Mouse (Mus musculus): ENCODE results near the gene Psmg1. TPM values are rescaled to one million over a fixed set of nuclear protein-coding genes. Genes with fewer than 3 reads are reported as not detected.
A peak's percentile ranks its signal among the peaks of the same experiment; 100 is the strongest.
"Not testable (repeated sequence)": the region's sequence is repeated elsewhere in the genome, so short reads cannot be mapped to it uniquely, and the experiment has no call there.

The Psmg1 gene
- polyA plus RNA-seq, 1 experiment from 2014 or later = 58.0 TPM

DNA sequence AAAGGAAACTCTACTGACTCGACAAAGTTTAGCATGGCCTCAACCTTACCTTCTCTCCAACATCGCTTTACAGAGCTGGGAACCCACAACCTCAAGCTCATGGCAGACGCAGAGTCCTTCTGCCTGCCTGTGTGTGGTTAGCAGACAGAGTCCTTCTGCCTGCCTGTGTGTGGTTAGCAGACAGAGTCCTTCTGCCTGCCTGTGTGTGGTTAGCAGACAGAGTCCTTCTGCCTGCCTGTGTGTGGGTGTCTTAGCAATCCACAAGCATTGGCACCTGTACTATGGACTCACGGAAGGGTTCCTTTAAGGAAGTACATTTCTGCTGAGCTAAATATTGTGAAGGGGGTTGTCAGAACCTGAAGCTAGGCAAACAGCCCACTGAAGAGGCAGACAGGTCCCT lies 3.8 kb upstream of the Psmg1 start:
- H3K36me3 ChIP-seq = peaks cover 55% of the 10 kb centered on the region
- not testable (repeated sequence) for H3K27ac ChIP-seq; ATAC-seq; H3K4me2 ChIP-seq (replicated peaks); H3K9ac ChIP-seq (replicated peaks); H3K27me3 ChIP-seq; H3K4me3 ChIP-seq (replicated peaks); H3K9me3 ChIP-seq
- H3K4me1 ChIP-seq (replicated peaks) = peaks cover 15% of the 10 kb centered on the region
- WGBS = 94% methylated on average over 4 of the region's 4 CpGs

DNA sequence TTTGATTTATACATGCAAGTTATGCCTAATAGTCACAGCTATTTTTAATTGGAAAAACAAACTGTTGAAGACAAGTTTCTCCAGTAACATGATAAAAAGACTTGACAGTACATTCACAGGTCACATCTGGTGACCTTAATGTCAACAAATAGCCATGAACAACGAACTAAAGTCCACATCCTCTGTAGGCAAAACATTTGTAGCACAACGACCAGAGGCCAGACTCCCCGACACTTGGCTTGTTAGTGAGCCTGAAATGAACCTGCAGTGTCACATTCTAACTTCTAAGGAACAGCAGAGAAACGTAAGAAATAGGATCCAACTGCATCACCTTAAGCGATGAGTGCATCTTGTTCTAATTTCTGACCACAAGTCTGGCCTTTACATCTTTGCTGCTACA lies 1.8 kb upstream of the Psmg1 start:
- no peak overlapping the region for H3K27ac ChIP-seq
- peaks cover 55% of the 10 kb centered on the region for H3K36me3 ChIP-seq
- ATAC-seq = no peak
- WGBS = 88% methylated on average over 5 of the region's 5 CpGs
- no peak overlapping the region for H3K9ac ChIP-seq (replicated peaks)
- no peaks in the 10 kb centered on the region for H3K9me3 ChIP-seq
- H3K4me3 ChIP-seq (replicated peaks) = no peak overlapping the region
- H3K4me2 ChIP-seq (replicated peaks) = no peak overlapping the region
- no peaks in the 10 kb centered on the region for H3K27me3 ChIP-seq
- peaks cover 15% of the 10 kb centered on the region for H3K4me1 ChIP-seq (replicated peaks)

DNA sequence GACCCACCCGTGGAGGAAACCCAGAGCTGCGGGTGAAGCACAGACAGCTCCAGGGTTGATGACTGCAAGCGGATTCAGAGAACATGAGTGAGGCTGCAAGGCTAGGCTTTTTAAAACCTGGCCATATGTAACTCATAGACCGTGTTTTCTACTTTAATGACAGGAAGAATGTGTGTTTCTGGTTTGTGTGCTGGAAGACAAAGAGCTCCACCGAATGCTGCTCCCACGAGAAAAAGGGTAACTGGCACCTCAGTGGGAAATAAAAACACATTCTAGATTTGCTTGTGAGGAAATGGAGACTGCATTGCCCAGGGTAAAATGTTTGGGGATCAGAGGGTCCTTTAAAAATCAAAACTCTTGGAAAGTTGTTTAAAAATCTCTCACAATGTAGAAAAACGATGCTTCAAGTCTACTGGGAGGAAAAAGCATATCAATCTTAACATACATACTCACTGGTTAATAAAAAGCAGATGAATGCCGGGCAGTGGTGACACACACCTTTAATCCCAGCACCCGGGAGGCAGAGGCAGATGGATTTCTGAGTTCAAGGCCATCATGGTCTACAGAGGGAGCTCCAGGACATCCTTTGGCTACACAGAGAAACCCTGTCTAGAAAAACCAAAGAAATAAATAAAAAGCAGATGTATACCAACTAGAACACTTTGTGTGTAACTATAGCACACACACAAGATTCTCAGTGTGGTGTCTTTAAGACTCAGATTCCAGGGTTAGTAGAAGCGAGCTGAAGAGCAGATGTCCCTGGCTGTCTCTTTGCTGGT lies 551 bp upstream of the Psmg1 start:
- Histone ChIP-seq H3K36me3 (peaks cover 52% of the 10 kb centered on the region), H3K9ac (replicated peaks) (peak overlapping the region; percentile 79), H3K4me3 (replicated peaks) (peak overlapping the region; percentile 82), H3K4me2 (replicated peaks) (peak overlapping the region; percentile 72), H3K27me3 (no peaks in the 10 kb centered on the region), H3K27ac (peak overlapping the region; percentile 88), H3K9me3 (no peaks in the 10 kb centered on the region), H3K4me1 (replicated peaks) (peaks cover 15% of the 10 kb centered on the region)
- 8% methylated on average over 10 of the region's 10 CpGs for WGBS
- ATAC-seq = no peak

DNA sequence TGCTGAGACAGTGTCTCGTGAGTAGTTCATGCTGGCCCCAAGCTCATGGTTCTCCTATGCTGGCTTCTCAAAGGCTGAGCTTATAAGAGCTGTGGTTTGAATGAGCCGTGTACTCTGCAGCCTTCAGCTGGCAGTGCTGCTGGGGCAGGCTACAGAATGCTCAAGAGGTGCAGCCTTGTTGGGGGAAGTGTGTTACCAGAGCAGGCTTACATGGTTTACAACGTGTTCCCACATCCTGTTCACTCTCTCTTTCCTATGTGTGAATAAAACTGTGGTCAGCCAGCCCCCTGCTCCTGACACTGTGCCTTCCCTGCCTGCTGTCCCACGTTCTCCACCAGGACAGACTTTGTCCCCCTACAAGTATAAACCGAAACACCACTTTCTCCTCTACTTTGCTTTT lies 5.8 kb downstream of the Psmg1 start:
- H3K27me3 ChIP-seq = no peaks in the 10 kb centered on the region
- no peak for ATAC-seq
- H3K36me3 ChIP-seq = peaks cover 60% of the 10 kb centered on the region
- H3K4me3 ChIP-seq (replicated peaks) = no peak overlapping the region
- peaks cover 3% of the 10 kb centered on the region for H3K4me1 ChIP-seq (replicated peaks)
- no peak overlapping the region for H3K9ac ChIP-seq (replicated peaks)
- 86% methylated on average over 5 of the region's 5 CpGs for WGBS
- no peak overlapping the region for H3K27ac ChIP-seq
- H3K4me2 ChIP-seq (replicated peaks) = no peak overlapping the region
- H3K9me3 ChIP-seq = no peaks in the 10 kb centered on the region

GRCm38 (mm10) chr16:95983601-95984000 lies 7.2 kb downstream of the Psmg1 start:
- no peaks in the 10 kb centered on the region for H3K4me1 ChIP-seq (replicated peaks)
- H3K9me3 ChIP-seq = no peaks in the 10 kb centered on the region
- ATAC-seq = no peak
- H3K27ac ChIP-seq = no peak overlapping the region
- no peak overlapping the region for H3K4me2 ChIP-seq (replicated peaks)
- 88% methylated on average over 7 of the region's 7 CpGs for WGBS
- peaks cover 68% of the 10 kb centered on the region for H3K36me3 ChIP-seq
- no peak overlapping the region for H3K9ac ChIP-seq (replicated peaks)
- no peaks in the 10 kb centered on the region for H3K27me3 ChIP-seq
- no peak overlapping the region for H3K4me3 ChIP-seq (replicated peaks)

- WGBS = 93% methylated on average over 2 of the region's 2 CpGs
- Histone ChIP-seq H3K4me1 (replicated peaks) (no peaks in the 10 kb centered on the region), H3K9ac (replicated peaks) (no peak overlapping the region), H3K9me3 (no peaks in the 10 kb centered on the region), H3K27me3 (no peaks in the 10 kb centered on the region), H3K4me3 (replicated peaks) (no peak overlapping the region), H3K4me2 (replicated peaks) (no peak overlapping the region), H3K27ac (no peak overlapping the region), H3K36me3 (no peaks in the 10 kb centered on the region)
- ATAC-seq = no peak
These were observed 19.9 kb downstream of the Psmg1 start for GRCm38 (mm10) chr16:95970841-95971240.

- no peaks in the 10 kb centered on the region for H3K27me3 ChIP-seq
- no peaks in the 10 kb centered on the region for H3K36me3 ChIP-seq
- whole genome bisulfite sequencing = 90% methylated on average over 11 of the region's 11 CpGs
- ATAC-seq = no peak
- H3K4me2 ChIP-seq (replicated peaks) = no peak overlapping the region
- H3K9me3 ChIP-seq = no peaks in the 10 kb centered on the region
- H3K27ac ChIP-seq = no peak overlapping the region
- H3K9ac ChIP-seq (replicated peaks) = no peak overlapping the region
- no peaks in the 10 kb centered on the region for H3K4me1 ChIP-seq (replicated peaks)
- H3K4me3 ChIP-seq (replicated peaks) = no peak overlapping the region
These were observed 23.3 kb downstream of the Psmg1 start for GRCm38 (mm10) chr16:95967455-95967854.

- H3K9ac ChIP-seq (replicated peaks) = no peak overlapping the region
- H3K27me3 ChIP-seq = no peaks in the 10 kb centered on the region
- H3K4me1 ChIP-seq (replicated peaks) = no peaks in the 10 kb centered on the region
- H3K4me2 ChIP-seq (replicated peaks) = no peak overlapping the region
- ATAC-seq = no peak
- no peaks in the 10 kb centered on the region for H3K9me3 ChIP-seq
- no peaks in the 10 kb centered on the region for H3K36me3 ChIP-seq
- no peak overlapping the region for H3K4me3 ChIP-seq (replicated peaks)
- 60% methylated on average over 11 of the region's 11 CpGs for WGBS
- no peak overlapping the region for H3K27ac ChIP-seq
These were observed 26.2 kb downstream of the Psmg1 start for GRCm38 (mm10) chr16:95964427-95965023.

- H3K9me3 ChIP-seq; H3K4me3 ChIP-seq (replicated peaks); H3K27ac ChIP-seq; H3K4me2 ChIP-seq (replicated peaks); H3K9ac ChIP-seq (replicated peaks); H3K36me3 ChIP-seq; ATAC-seq; H3K27me3 ChIP-seq; H3K4me1 ChIP-seq (replicated peaks): not testable (repeated sequence)
- WGBS = 59% methylated on average over 1 of the region's 1 CpGs
These were observed 29.3 kb downstream of the Psmg1 start for GRCm38 (mm10) chr16:95961484-95961883.

DNA sequence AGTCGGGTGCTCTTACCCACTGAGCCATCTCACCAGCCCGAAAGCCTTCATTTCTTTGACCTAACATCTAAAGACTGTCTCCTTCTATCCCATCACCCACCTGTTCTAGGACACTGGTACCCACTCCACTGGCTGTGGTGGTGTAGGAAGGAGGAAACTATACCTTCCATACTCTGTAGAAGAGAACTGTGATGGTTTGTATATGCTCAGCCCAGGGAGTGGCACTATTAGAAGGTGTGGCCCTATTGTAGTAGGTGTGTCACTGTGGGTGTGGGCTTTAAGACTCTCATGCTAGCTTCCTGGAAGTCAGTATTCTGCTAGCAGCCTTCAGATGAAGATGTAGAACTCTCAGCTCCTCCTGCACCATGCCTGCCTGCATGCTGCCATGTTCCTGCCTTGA lies 30.1 kb downstream of the Psmg1 start:
- H3K4me1 ChIP-seq (replicated peaks); H3K9ac ChIP-seq (replicated peaks); H3K36me3 ChIP-seq; H3K4me3 ChIP-seq (replicated peaks); H3K27me3 ChIP-seq; H3K9me3 ChIP-seq; H3K27ac ChIP-seq; H3K4me2 ChIP-seq (replicated peaks); ATAC-seq: not testable (repeated sequence)
- 100% methylated on average over 2 of the region's 2 CpGs for WGBS

DNA sequence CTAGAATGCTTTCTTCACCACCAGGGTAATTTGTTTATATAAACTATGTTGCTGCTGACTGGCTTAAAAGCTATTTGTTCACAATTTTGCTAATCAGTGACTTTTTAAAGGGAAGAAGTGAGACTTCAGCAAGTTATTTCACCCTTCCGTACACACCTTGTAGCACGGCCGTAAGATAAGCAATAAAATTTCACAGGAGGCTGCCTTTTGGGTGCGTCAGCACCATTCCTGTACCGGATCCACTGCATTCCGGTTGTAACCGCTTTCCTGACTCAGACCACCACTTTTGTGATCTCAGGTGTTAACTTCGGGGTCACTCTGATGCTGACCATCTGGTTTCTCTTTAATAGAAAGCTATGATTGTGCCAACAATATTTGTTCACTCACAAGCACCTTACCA lies 32.7 kb downstream of the Psmg1 start:
- Histone ChIP-seq H3K4me3 (replicated peaks) (no peak overlapping the region), H3K9ac (replicated peaks) (no peak overlapping the region), H3K9me3 (peaks cover 4% of the 10 kb centered on the region; the same call in 1 of the 2 replicates), H3K36me3 (no peaks in the 10 kb centered on the region), H3K4me2 (replicated peaks) (no peak overlapping the region), H3K27me3 (no peaks in the 10 kb centered on the region), H3K4me1 (replicated peaks) (no peaks in the 10 kb centered on the region), H3K27ac (no peak overlapping the region)
- WGBS = 97% methylated on average over 8 of the region's 8 CpGs
- ATAC-seq = no peak

DNA sequence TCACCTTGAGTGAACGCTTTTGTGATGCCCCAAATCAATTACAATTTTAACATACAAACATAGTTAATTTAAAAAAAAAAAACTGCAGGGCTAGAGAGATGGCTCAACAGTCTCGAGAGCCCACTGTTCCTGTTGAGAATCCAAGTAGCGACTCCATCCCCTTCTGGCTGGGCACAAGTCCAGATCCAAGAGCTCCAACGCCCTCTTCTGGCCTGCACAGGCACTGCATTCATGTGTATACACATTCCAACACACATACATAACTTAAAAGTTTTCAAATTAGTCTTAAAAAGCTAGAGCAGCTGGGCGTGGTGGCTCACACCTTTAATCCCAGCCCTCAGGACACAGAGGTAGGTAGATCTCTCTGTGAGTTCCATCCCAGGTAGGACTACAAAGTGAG lies 34.1 kb downstream of the Psmg1 start:
- peaks cover 4% of the 10 kb centered on the region; the same call in 1 of the 2 replicates for H3K9me3 ChIP-seq
- no peak overlapping the region for H3K27ac ChIP-seq
- no peak overlapping the region for H3K4me2 ChIP-seq (replicated peaks)
- no peaks in the 10 kb centered on the region for H3K27me3 ChIP-seq
- H3K9ac ChIP-seq (replicated peaks) = no peak overlapping the region
- 68% methylated on average over 5 of the region's 5 CpGs for WGBS
- no peaks in the 10 kb centered on the region for H3K4me1 ChIP-seq (replicated peaks)
- H3K36me3 ChIP-seq = no peaks in the 10 kb centered on the region
- H3K4me3 ChIP-seq (replicated peaks) = no peak overlapping the region
- ATAC-seq = no peak
